Mouse (Mus musculus) granulocyte monocyte progenitor cell, adult 5-6 weeks (primary cell): ENCODE results near the gene Ptdss2. TPM values are rescaled to one million over a fixed set of nuclear protein-coding genes. Genes with fewer than 3 reads are reported as not detected.

ENCODE experiments used
- ATAC-seq: replicated peaks from 2 replicates; pipeline ENCODE4 v1.8.0; 2016; ENCODE audit warnings: mild to moderate bottlenecking, moderate TSS enrichment, inconsistent platforms; ENCODE audit not compliant: poor library complexity, severe bottlenecking
- total RNA-seq, 2 experiments: library from RNA; stranded (forward) in 1 of 2; stranded (reverse) in 1 of 2; fragments of 200-712, 200-1000 nt in 1 of 2; fragments of >200 nt in 1 of 2; fragmentation: Nextera tagmentation in 1 of 2; gene quantifications; 2 replicates each; pipeline ENCODE4 v1.2.3; 2014 to 2017

Ptdss2 gene
- total RNA-seq, 2 experiments from 2014 or later, result 4.2 to 14.0 TPM

DNA sequence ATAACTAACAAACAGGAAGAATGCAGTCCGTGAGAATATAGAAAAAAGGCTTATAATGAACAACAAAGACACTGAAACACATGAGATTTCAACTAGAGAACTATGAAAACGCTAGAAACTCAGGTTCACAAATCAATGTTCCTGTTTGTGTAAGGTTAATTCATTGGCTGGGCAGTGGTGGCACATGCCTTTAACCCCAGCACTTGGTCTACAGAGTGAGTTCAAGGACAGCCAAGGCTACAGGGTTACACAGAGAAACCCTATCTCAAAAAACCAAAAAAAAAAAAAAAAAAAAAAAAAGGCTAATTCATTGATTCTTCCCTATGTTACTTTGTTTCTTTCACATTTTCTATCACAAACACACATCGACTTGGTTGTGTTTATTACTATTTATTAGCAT lies 1.6 kb upstream of the Ptdss2 start:
- no peak for ATAC-seq

- ATAC-seq, result no peak
Measured at GRCm38 (mm10) chr7:141121051-141121531, 1.1 kb upstream of the Ptdss2 start.

DNA sequence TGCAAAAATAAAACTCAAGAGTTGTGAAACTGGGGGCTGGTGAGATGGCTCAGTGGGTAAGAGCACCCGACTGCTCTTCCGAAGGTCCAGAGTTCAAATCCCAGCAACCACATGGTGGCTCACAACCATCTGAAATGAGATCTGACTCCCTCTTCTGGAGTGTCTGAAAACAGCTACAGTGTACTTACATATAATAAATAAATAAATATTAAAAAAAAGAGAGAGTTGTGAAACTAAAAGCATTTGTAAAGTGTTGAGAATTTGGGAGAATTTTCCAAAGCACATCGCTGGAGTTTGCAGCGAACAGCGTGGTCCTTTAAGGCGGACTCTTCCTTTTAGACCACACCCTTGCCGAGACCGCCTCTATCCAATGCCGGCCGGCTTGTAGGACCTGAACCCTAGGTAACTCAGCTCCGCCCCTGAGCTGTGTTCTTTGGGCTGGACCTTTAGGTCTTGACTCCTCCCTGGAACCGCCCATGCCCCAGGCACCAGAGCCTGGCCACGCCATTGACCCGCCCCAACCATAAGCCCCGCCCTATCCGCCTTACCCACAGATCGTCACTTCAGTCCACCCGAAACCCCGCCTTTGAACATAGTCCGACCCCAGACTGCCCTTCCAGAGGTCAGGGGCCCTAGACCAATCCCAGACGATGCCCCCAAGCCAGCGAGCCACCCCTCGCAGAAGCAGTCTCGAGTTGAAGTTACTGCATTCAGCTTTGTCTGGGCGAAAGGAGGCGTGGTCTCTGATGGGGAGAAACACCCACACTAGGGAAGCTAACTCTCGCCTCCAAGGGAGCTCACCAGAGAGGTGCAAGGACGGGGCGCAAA lies 721 bp downstream of the Ptdss2 start:
- ATAC-seq, result peak; percentile 96

GRCm38 (mm10) chr7:141123517-141123856 lies 1.3 kb downstream of the Ptdss2 start:
- ATAC-seq, result no peak

- peak; percentile 98 for ATAC-seq
Measured at GRCm38 (mm10) chr7:141131024-141131820, 9.0 kb downstream of the Ptdss2 start.

- no peak for ATAC-seq
Measured at GRCm38 (mm10) chr7:141131904-141132755, 9.9 kb downstream of the Ptdss2 start.

- no peak for ATAC-seq
Measured at GRCm38 (mm10) chr7:141141326-141141725, 19.1 kb downstream of the Ptdss2 start.

GRCm38 (mm10) chr7:141143112-141143511 lies 20.9 kb downstream of the Ptdss2 start:
- ATAC-seq, result peak; percentile 89

DNA sequence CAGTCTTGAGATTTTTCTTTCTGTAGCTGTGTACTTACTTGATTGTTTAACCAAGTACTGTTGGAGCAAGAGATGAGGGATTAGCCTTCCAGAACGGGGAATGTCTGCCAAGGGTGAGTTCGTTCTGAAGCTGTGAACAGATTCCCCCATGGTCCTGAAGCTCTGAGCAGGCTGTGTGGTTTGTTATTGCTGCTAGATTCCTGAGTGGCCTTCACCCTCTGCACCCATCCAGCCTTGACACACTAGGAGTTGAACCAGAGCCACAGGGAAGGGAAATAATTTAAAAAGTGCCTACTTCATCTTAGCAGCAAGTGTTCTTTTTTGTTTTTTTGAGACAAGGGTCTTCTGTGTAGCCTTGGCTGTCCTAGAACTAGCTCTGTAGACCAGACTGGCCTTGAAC lies 21.7 kb downstream of the Ptdss2 start:
- ATAC-seq, result no peak

- ATAC-seq, result peak; percentile 77
Measured at GRCm38 (mm10) chr7:141144650-141145049, 22.5 kb downstream of the Ptdss2 start.

- no peak for ATAC-seq
Measured at GRCm38 (mm10) chr7:141145403-141145802, 23.2 kb downstream of the Ptdss2 start.

GRCm38 (mm10) chr7:141146043-141146595 lies 23.9 kb downstream of the Ptdss2 start:
- no peak for ATAC-seq

- ATAC-seq, result no peak
Measured at GRCm38 (mm10) chr7:141147044-141147443, 24.9 kb downstream of the Ptdss2 start.

DNA sequence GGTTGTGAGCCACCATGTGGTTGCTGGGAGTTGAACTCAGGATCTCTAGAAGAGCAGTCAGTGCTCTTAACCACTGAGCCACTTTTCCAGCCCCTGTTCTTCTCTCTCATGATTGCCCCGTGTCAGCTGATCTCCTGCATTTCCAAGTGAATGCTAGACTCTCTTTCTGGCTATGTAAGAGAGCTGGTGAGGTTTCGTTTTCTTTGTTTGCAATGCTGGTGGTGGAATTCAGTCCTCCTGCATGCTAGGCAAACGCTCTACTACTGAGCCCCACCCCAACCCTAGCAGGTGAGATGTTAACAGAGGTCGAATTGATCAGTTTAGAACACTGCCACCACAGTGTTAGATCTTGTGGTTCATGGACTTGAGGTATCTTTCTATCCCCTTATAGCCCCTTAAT lies 26.5 kb downstream of the Ptdss2 start:
- no peak for ATAC-seq

GRCm38 (mm10) chr7:141155362-141155761 lies 33.2 kb downstream of the Ptdss2 start:
- no peak for ATAC-seq

DNA sequence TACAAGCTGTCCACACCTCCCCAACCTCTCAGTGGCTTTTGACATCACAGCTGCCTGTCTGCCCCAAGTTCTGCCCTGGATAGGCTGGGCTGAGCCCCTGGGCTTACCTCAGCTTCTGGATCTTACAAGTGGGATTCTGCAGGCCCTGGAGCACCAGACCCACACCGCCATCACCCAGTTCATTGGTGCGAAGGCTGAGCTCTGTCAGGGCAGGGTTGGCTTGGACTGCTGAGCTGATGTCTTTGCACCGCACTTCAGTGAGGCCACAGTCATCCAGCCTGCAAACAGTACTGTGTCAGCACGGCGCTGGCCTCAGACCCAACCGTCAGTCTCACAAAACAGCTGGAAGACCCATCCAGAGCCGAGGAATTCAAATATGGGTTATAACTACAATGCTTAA lies 42.2 kb downstream of the Ptdss2 start:
- ATAC-seq, result no peak

DNA sequence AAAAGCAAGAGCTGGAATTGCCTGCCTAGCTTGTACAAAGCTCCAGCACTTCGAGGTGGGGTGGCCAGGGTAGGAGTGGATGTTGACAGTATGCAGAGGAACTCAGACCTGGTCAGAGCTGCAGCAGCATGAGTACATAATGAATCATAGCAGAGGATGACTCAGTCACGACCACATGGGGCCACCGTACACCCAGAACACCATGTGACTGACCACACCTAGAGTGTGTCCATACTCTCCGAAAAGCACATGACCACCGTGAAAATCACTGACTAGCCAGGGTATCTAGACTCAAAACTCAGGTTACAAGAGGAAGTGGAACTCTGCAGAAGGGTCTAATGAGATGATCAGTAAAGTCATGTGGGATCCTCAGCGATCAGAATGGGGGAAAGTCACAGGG lies 42.7 kb downstream of the Ptdss2 start:
- ATAC-seq, result peak; percentile 40

GRCm38 (mm10) chr7:141167901-141168517 lies 45.8 kb downstream of the Ptdss2 start:
- ATAC-seq, result peak; percentile 13; the same call in 1 of the 2 replicates

GRCm38 (mm10) chr7:141168518-141168953 lies 46.4 kb downstream of the Ptdss2 start:
- ATAC-seq, result peak; percentile 56

DNA sequence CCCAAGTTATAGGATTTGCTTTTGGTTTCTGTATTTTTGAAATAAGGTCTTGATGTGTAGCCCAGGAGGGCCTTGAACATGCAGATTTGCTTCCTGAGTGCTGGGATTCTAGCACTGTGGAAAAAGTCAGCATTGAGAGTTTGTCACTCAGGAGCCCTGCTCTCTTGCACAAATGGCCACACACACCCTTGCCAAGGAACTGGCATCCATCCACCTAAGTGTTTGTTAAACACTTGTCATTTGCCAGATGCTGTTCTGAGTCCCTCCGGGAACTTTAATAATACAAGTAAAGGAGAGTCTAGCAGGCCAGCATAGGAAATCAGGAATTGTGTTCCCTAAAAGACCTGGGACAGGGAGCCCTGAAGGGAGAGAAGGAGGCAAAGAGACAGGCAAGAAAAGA lies 47.1 kb downstream of the Ptdss2 start:
- no peak for ATAC-seq
